Comparison of ENCODE assay signal across 9 mouse cellular contexts in genomic region chr1:128589488-128589887, GRCm38 (mm10). TPM values are rescaled to one million over a fixed set of nuclear protein-coding genes. Genes with fewer than 3 reads are reported as not detected.
A peak's percentile ranks its signal among the peaks of the same experiment; 100 is the strongest.
DNase-seq lines count a peak whose midpoint lies in the region; ATAC-seq lines count a peak whose summit lies in the region.
"Had no signal": no experiment of that assay in that cellular context is flagged by ENCODE, and none has a peak within 500 bp of the region (broad histone marks: within the 10 kb centered on the region; RNA-seq: fewer than 3 reads in every experiment).

No protein-coding gene starts in this region.

- peaks cover 12% of the 10 kb centered on the region; the same call in 1 of the 2 replicates for H3K36me3 ChIP-seq in lung, embryonic 15.5 days
- peaks cover 13% of the 10 kb centered on the region for H3K36me3 ChIP-seq in forebrain, embryonic 12.5 days (replicated peaks)
- H3K36me3 ChIP-seq in hindbrain, embryonic 16.5 days (ENCODE audit: control insufficient read depth, insufficient read depth, low read length): no peaks in the 10 kb centered on the region
- no peaks in the 10 kb centered on the region for H3K36me3 ChIP-seq in stomach, embryonic 15.5 days
- H3K36me3 ChIP-seq: limb, embryonic 13.5 days had no signal

- H3K27ac ChIP-seq in lung, embryonic 15.5 days: no peak overlapping the region
- no peak overlapping the region for H3K27ac ChIP-seq in forebrain, embryonic 12.5 days
- no peak overlapping the region for H3K27ac ChIP-seq in hindbrain, embryonic 16.5 days (ENCODE audit: low read depth, low read length)
- H3K27ac ChIP-seq in stomach, embryonic 15.5 days: no peak overlapping the region
- H3K27ac ChIP-seq: limb, embryonic 13.5 days had no signal

- peak overlapping the region; percentile 92 for H3K4me2 ChIP-seq in lung, embryonic 15.5 days
- peak overlapping the region; percentile 83 for H3K4me2 ChIP-seq in forebrain, embryonic 12.5 days
- peak overlapping the region; percentile 94 for H3K4me2 ChIP-seq in hindbrain, embryonic 16.5 days (ENCODE audit: low read length)
- peak overlapping the region; percentile 26; the same call in 1 of the 2 replicates for H3K4me2 ChIP-seq in stomach, embryonic 15.5 days
- H3K4me2 ChIP-seq: limb, embryonic 13.5 days had no signal

- ATAC-seq in lung, embryonic 15.5 days (ENCODE audit: borderline replicate concordance, extremely low read depth, low FRiP score, low TSS enrichment): no peak
- no peak for ATAC-seq in forebrain, embryonic 12.5 days (ENCODE audit: low FRiP score)
- ATAC-seq in hindbrain, embryonic 16.5 days: no peak
- no peak for ATAC-seq in stomach, embryonic 15.5 days (ENCODE audit: insufficient read depth, low FRiP score, low read depth)

- WGBS in lung, embryonic 15.5 days: 85% methylated on average over 9 of the region's 9 CpGs
- WGBS in forebrain, embryonic 12.5 days: 80% methylated on average over 9 of the region's 9 CpGs
- 46% methylated on average over 9 of the region's 9 CpGs for WGBS in hindbrain, embryonic 16.5 days
- WGBS in stomach, embryonic 15.5 days: 84% methylated on average over 9 of the region's 9 CpGs

- no peak overlapping the region for H3K9ac ChIP-seq in lung, embryonic 15.5 days
- H3K9ac ChIP-seq in forebrain, embryonic 12.5 days: 0 out of 2 replicates have a peak overlapping the region, but pooled peaks have one; percentile 80
- peak overlapping the region; percentile 13; the same call in 1 of the 2 replicates for H3K9ac ChIP-seq in hindbrain, embryonic 16.5 days (ENCODE audit: low read depth, low read length)
- no peak overlapping the region for H3K9ac ChIP-seq in stomach, embryonic 15.5 days
- H3K9ac ChIP-seq: limb, embryonic 13.5 days had no signal

- no peaks in the 10 kb centered on the region for H3K9me3 ChIP-seq in lung, embryonic 15.5 days
- H3K9me3 ChIP-seq in forebrain, embryonic 12.5 days: no peaks in the 10 kb centered on the region
- H3K9me3 ChIP-seq in hindbrain, embryonic 16.5 days (ENCODE audit: control insufficient read depth, low read length): no peaks in the 10 kb centered on the region
- no peaks in the 10 kb centered on the region for H3K9me3 ChIP-seq in stomach, embryonic 15.5 days
- H3K9me3 ChIP-seq: limb, embryonic 13.5 days had no signal

- H3K4me1 ChIP-seq in lung, embryonic 15.5 days: peaks cover 43% of the 10 kb centered on the region
- peaks cover 69% of the 10 kb centered on the region for H3K4me1 ChIP-seq in forebrain, embryonic 12.5 days
- peaks cover 19% of the 10 kb centered on the region for H3K4me1 ChIP-seq in hindbrain, embryonic 16.5 days (ENCODE audit: control insufficient read depth, insufficient read depth, low read depth, low read length)
- peaks cover 12% of the 10 kb centered on the region; the same call in 1 of the 2 replicates for H3K4me1 ChIP-seq in stomach, embryonic 15.5 days

- H3K27me3 ChIP-seq in lung, embryonic 15.5 days: no peaks in the 10 kb centered on the region
- H3K27me3 ChIP-seq in forebrain, embryonic 12.5 days: peaks cover 6% of the 10 kb centered on the region; the same call in 1 of the 2 replicates
- no peaks in the 10 kb centered on the region for H3K27me3 ChIP-seq in hindbrain, embryonic 16.5 days (replicated peaks; ENCODE audit: control insufficient read depth, insufficient read depth, low read length)
- H3K27me3 ChIP-seq in stomach, embryonic 15.5 days (replicated peaks): no peaks in the 10 kb centered on the region

- no peak for DNase-seq in lung, postnatal 36 days
- no peak for DNase-seq in adrenal gland, postnatal 36 days
- DNase-seq in layer of hippocampus, adult 11-12 months (ENCODE audit: low spot score): no peak
- DNase-seq: kidney, postnatal 10 days had no signal

- H3K4me3 ChIP-seq in lung, embryonic 15.5 days: 0 out of 2 replicates have a peak overlapping the region, but pooled peaks have one; percentile 69
- H3K4me3 ChIP-seq in forebrain, embryonic 12.5 days (replicated peaks): peak overlapping the region; percentile 72
- peak overlapping the region; percentile 65 for H3K4me3 ChIP-seq in hindbrain, embryonic 16.5 days (ENCODE audit: low read length)
- peak overlapping the region; percentile 52; the same call in 1 of the 2 replicates for H3K4me3 ChIP-seq in stomach, embryonic 15.5 days (replicated peaks)
- H3K4me3 ChIP-seq: limb, embryonic 13.5 days had no signal

RNA-seq across cellular contexts. Expression of gene Cxcr4, which starts 2.6 kb away (rescaled TPM):
- polyA plus RNA-seq in lung, embryonic 15.5 days (2015; fragmentation: Nextera tagmentation; extraction: Ambion mirVana): 8.1 and 9.3 TPM in 2 replicates
- 9.5 and 10.1 TPM in 2 replicates for polyA plus RNA-seq in forebrain, embryonic 12.5 days (2016; fragmentation: Nextera tagmentation; extraction: Ambion mirVana)
- polyA plus RNA-seq in hindbrain, embryonic 16.5 days (2015; fragmentation: Nextera tagmentation; extraction: Ambion mirVana): 5.9 and 8.2 TPM in 2 replicates
- 5.8 and 6.1 TPM in 2 replicates for polyA plus RNA-seq in stomach, embryonic 15.5 days (2015; fragmentation: Nextera tagmentation; extraction: Ambion mirVana)
- 10 to 100 TPM; 15.6 to 87.6 TPM for total RNA-seq in adrenal gland, postnatal 36 days (2021)

Comparison
In these comparisons a context has a peak if more than half of its experiments do, and no peak if none do; other contexts are left out.
1. H3K4me2 ChIP-seq: peak in every context shown above with its lines; median percentile 94 in hindbrain, embryonic 16.5 days; 92 in lung, embryonic 15.5 days; 83 in forebrain, embryonic 12.5 days; 26 in stomach, embryonic 15.5 days.
2. H3K9ac ChIP-seq: peak in forebrain, embryonic 12.5 days (single experiment) and hindbrain, embryonic 16.5 days (single experiment); none in lung, embryonic 15.5 days (single experiment) and stomach, embryonic 15.5 days (single experiment).
3. Peak in every context shown above with its lines, with median percentiles within 50 percentile points of each other: H3K4me3 ChIP-seq.